Mouse (Mus musculus): ENCODE results near the gene Phxr2. TPM values are rescaled to one million over a fixed set of nuclear protein-coding genes. Genes with fewer than 3 reads are reported as not detected.

The Phxr2 gene
- not detected in 2 replicates for polyA plus RNA-seq (2012; ENCODE audit: low replicate concordance)

DNA sequence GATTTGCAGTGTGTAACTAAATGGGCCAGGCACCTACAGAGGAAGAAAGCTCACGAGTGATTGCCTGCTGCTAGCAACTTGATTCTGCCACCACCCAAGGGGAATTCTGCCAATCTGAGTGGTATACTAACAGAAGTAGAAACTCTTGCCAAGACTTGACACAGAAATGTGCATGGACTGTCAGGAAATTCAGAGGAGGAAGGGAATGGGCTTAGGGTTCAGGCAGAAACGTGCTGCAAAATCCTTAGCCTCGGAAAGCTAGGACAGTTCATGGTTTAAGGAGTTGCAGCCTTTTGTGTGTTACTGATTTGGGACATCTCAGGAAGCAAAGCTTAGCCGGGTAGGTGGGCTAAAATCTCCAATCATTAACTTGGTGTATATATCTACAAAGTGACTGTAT is at the start of gene Phxr2:
Phxr2 (minus strand) TSS at position 101 of the 400 bp plus-strand sequence.

DNA sequence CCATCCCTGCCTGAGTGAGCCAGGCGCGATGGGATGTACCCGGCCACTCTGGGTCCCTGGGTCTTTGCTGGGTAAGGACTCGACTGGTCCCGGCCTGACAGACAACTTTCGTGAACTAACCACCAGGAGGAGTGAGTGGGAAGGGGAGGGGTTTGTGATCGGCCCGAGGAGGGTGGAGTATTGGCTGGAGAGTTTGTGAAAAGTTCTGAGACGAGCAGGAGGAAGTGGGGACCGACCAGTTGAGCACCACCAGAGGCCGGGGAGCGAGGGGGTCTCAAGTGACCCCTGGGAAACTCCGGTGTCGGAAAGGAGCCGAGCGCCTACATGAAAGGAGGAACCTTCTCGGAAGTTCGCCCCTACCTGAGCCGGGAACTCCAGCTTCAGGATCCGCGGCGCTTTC is 18.2 kb downstream of the Phxr2 start, which contains the start of gene Galnt4:
Galnt4 (plus strand) TSS at position 196 of the 400 bp plus-strand sequence.

DNA sequence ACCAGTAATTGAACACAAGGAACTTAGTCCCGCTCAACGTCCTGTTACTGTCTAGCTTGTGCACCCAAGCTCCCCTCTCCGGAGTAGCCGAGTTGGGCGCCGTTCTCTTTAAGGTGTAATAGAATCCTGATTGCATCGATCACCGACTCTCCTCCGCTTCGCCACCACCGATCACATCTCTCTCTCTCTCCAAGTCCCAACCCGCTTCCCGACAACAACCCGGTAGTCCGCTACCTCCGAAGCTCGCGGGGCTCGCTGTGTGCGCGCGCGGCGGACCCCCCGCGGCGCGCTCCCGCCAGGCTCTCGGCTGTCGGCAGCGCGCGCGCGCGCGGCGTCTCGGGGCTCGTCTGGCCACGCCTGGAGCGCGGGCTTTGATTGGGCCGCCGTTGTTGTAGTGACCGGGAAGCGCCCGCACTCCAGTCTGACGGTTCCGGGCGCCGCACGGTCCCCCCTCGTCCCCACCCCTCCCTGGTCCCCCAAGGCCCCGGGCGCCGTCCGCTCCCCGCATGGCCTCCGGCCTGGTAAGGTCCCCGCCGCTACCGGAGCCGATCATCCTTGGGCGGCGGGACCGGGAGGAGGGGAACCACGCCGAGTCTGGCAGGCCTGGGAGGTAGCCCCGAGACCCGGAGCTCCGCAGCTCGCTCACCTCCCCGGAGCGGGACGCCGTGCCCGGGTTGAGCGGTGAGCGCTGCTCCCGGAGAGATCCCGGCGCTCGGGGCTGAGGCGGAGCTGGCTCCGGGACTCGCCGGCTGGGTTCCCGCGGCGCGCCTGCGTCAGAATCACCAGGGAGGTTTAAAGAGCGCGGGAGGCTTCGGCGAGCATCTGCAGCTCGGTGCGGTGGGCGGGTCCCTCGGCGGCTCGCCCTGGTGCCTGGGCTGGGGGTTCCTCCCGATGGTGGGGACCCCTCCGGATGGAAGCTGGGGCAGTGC is 19.2 kb downstream of the Phxr2 start, which contains the start of gene Poc1b:
Poc1b (plus strand) TSS at position 334 of the 929 bp plus-strand sequence.

Other genes starting within 250 kb of the Phxr2 start
- gene Atp2b1, start 211.9 kb downstream of the Phxr2 start, polyA plus RNA-seq (2012; ENCODE audit: low replicate concordance) = 8.9 and 11.6 TPM in 2 replicates
- gene Poc1b, start 19.3 kb downstream of the Phxr2 start, polyA plus RNA-seq (2012; ENCODE audit: low replicate concordance) = 16.7 and 19.4 TPM in 2 replicates
- 0.62 and 1.7 TPM in 2 replicates for gene Galnt4, start 18.2 kb downstream of the Phxr2 start, polyA plus RNA-seq (2012; ENCODE audit: low replicate concordance)
- gene Dusp6, start 136.9 kb upstream of the Phxr2 start, polyA plus RNA-seq (2012; ENCODE audit: low replicate concordance) = 10.0 and 10.5 TPM in 2 replicates

Data from leukemia stem cell, adult 10-12 weeks (primary cell).